Mouse (Mus musculus) heart, postnatal 10 days (tissue): ENCODE data around the gene Rpl38. TPM values are rescaled to one million over a fixed set of nuclear protein-coding genes. Genes with fewer than 3 reads are reported as not detected.

ENCODE experiments used
- DNase-seq, 2 experiments: peaks; one replicate each; pipeline ENCODE4 v3.0.0; 2021
- intact Hi-C: fragments of 180-260 bp; cut with DNase I; formaldehyde crosslinking; loops from one replicate; pipeline ENCODE4 v1.15.1; 2025
- total RNA-seq, 2 experiments: library from RNA; stranded (reverse); gene quantifications; 2 replicates each; pipeline ENCODE4 v1.2.3; 2021

Gene Rpl38
- total RNA-seq, 2 experiments from 2014 or later: 771 to 825 TPM

DNA sequence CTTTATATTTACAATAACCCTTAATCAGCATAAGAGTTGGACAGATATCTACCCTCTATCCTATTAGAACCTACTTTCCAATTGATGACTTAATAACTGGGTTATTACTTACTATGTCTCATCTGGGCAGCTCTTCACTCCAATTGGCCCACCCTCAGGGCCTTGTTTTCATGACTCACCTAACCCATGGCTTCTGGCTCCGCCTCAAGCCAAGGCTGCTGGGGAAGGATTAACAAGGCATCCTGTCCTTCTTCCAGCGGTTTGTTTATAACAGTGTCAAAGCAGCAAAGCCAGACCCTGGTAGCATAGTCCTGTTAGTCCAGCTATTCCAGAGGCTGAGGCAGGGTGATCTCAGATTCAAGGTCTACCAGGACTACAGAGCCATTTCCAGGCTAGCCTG, 26.1 kb downstream of the Rpl38 start:
- intact Hi-C loops: no loop called here
- no peak for DNase-seq

DNA sequence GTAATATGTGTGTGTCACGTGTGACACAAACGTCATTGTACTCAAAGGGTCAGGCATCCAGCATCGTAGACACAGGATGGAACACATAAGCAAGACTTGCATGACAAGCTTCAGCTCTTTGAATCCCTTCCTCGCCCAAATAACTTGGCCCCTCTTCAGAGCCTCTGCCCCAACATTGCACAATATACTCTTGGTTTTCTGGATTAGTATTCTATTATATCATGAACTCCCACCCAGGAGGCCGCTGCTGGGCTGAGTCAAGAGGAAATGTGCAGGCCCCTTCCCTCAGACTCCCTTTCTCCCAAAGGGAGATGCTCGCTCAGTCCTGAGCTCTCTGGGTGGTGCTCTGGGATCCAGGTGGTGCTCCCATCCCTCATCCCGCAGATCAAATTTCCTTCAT, 30.2 kb downstream of the Rpl38 start:
- DNase-seq: peak in 1 of 2 experiments; percentile 29

DNA sequence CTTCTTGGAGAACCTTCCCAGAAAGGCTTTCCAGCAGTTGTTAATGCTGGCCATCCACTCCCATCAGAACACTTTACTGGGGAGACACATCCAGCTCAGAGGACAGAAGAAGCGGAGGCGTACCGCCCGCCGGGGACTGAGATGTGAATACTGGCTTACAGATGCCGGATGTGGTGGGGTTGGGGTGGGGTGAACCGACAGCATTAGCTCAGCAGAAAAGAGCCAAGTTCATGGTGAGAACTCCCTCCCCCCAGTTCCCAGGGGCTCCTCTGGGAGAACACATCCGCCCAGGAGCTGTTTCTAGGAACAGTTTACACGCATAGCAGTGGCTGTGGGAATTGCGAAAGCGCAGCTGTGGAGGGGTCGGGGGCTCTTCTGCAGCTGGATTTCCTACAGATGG, 31.2 kb downstream of the Rpl38 start:
- intact Hi-C loops: loop anchor here (2.0 kb wide), 1 partner anchor 23 kb away; no protein-coding TSS in a partner anchor
- peak; percentile 82 to 87 for DNase-seq

More for the DNA sequence above, 30.2 kb downstream of the Rpl38 start:
- intact Hi-C loops: loop anchor here (2.0 kb wide), 1 partner anchor 22 kb away; no protein-coding TSS in a partner anchor

DNA sequence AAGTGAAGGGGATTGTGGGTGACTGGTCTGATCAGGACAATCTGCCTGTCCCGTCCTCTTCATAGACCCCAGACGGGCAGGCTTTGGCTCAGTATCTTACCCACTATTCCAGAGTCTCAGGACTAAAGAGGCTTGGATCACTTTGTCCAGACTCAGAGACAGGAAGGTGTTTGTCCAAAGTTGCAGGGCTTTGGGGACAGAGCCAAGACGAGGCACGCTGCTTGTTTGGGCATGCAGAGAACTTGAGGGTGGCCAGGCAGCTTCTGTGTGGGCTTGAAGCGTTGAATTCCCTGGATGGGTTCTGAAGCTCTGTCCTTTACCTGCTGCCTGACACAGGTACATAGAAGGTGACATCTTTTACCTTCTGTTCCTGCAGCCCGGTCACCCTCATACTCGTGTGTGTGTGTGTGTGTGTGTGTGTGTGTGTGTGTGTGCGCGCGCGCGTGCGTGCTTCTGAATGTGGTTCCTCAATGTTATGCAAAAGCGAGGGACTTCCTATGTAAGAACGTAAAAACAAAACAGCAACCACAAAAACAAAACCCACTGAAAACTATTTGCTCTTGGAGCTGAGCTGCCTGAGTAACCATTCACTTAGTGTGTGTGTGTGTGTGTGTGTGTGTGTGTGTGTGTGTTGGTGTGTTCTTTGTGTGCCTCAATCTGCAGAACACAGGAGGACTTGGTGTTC, 34.1 kb downstream of the Rpl38 start:
- DNase-seq: no peak
- intact Hi-C loops: no loop called here

DNA sequence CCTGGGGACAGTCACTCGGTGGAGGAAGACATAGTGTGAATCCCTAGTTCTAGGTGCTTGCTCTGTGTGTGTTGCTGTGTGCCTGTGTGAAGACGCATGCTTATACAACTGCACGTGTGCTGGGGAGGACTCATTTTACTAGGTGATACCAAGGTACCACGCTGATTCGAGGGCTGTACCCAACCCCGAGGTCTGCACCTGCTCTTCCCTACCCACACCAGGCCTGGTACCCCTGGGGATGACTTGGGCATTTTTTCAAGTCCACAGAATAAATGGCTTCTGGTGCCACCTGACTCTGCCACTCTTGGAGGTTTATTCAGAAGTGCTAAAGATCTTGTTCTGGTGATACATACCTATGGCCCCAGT, 34.7 kb downstream of the Rpl38 start:
- intact Hi-C loops: no loop called here
- DNase-seq: no peak

DNA sequence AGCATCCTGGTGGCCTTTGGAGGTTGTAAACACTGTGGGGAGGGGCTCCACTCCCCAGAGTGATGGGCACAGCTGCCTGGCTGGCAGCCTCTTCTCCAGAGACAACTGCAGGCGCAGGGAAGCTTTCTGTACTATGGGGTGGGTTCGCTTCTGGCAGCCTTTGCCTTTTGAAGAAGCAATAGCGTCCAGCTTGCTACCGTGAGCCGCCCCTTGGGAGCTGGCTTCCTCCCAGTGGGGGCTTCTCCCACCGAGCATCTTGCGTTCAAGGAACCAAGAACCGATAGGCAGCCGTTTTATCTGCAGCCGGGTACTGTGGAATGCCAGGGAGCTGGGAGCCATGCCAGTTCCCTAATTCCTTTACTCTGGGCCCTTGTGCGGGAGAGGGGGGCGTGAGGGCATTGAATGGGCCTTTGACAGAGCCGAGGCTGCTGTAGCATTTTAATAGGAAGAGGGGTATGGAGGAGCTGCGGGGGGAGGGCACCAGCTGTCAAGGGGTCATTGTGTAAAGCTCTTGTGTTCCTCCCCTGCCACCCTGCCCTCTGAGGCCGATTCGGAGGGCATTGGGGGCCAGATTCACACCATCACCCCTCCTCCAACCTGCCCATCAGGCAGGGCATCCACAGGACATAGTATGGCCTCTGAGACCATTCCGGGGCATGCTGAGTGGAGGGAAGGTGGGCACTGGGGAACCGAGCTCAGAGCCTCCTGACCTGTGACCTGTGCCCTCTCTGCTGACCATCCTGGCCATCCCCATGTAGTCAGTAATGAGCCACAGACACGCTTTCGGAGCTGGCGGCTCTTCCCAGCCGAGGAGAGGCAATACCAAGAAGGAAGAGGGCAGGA, 36.0 kb downstream of the Rpl38 start:
- intact Hi-C loops: no loop called here
- peak in 1 of 2 experiments; percentile 50 for DNase-seq

DNA sequence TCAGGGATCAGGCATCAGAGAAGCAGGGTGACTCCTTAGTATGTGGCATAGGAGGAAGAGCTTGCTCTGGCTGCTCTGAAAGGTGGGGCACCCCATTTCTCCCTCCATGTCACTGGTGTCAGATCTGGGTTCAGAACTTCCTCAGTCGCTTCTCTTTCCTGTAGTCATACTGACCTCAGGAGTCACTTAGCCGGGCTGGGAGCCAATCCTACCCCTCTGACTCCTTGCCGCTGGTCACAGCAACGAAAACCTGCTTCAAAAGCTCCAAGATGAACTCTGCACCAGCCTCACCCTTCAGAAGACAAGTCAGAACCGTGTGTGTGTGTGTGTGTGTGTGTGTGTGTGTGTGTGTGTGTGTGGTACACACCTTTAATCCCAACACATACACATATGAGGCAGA, 38.0 kb downstream of the Rpl38 start:
- DNase-seq: no peak
- intact Hi-C loops: no loop called here

DNA sequence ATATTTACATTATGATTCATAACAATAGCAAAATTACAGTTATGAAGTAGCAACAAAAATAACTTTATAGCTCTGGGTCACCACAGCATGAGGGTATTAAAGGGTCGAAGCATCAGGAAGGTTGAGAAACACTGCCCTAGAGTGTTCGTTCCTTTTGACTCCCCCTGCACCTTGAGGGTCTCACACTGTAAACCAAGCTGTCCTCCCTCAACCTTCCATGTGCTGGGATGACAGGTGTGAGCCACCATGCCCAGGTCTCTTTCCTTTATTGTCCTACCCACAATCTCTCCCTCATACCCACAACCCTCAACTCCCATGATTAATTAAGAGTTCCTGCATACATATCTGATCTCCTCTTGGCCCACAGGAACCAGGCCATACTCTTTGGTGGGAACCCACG, 43.1 kb downstream of the Rpl38 start:
- intact Hi-C loops: no loop called here
- DNase-seq: no peak

DNA sequence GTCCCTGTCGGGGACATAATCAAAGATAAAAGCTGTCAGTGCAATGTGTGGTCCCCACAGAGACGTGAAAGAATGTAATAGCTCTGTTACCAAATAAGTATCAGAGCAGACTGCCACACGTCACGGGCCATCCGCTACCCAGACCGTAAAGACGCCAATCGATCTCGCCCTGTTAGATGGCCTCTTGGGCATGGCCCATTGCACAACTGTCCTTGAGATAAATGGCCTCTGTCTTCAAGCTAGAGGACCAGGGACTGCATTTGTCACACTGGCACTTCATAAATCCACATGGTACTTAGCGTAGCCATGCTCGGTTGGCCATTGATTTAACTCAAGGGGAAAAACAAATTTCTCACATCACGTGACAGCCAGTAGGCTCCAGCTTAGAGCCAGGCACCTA, 43.5 kb downstream of the Rpl38 start:
- intact Hi-C loops: no loop called here
- DNase-seq: no peak

DNA sequence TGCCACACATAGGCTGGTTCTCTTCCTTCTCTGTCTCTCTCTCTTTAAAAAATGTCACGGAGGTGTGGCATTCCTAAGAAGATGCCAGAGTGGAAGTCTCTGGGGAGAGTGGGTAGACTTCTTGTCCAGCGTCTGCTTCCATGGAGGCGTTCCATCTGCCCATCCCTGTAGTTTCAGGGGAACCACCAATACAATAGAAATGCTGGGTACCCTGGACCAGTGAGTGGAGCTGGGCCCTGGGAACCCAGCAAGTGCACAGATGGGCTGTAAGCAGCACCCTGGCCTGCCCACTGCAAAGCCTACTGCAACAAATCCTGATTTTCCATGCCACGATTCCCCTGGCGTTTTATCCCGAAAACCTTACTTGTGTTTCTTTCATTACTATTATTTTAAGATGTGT, 46.2 kb downstream of the Rpl38 start:
- DNase-seq: no peak
- intact Hi-C loops: no loop called here

DNA sequence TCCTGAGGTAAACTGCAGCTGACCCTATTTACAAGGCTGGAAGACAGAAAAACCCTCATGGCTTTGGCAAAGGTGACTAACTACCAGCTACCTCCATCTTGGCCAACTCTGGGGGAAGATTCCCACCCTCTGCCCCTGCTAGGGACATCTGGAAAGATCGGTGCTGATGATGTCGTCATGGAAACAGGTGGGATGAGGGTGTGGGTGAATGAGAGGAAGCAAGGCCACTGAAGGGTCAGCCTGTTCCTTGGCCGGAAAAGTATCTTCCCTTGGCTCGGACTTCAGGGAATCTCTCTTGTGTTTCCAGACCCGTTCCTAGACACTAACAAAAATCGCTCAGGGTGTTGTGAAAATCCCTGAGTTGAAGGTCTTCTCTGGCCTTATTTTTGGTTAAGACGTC, 47.2 kb downstream of the Rpl38 start:
- intact Hi-C loops: no loop called here
- DNase-seq: peak; percentile 42 to 48

DNA sequence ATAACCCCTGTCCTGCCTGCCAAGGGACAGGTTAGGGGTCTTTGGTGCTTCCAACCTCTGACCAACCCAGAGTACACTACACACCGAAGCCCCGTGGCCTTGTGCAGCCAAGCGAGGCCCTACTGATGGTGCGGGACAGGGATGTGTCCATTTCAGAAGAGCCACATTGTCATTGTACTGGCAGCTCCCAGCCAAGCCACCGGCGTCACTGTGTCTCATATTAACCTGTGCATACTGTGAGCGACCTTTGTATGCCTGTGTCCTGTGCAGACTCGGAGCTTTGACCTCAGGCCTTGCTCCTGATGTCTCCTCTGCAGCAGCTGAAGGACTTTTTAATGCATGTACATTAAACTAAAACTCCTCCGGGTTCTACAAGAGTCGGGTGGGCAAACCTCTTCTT, 52.2 kb downstream of the Rpl38 start:
- DNase-seq: no peak
- intact Hi-C loops: no loop called here

Other genes starting within 250 kb of the Rpl38 start
- gene Ttyh2, start 6.9 kb downstream of the Rpl38 start, total RNA-seq: 10 to 100 TPM; 25.2 to 26.3 TPM
- under 1 TPM; 0.55 to 0.57 TPM for gene Dnaic2, start 58.9 kb downstream of the Rpl38 start, total RNA-seq
- under 1 TPM; 0.24 to 0.47 TPM for gene Kif19a, start 96.9 kb downstream of the Rpl38 start, total RNA-seq
- under 1 TPM in 1 of 2 experiments, not detected in 1; 0.32 TPM for gene Btbd17, start 127.4 kb downstream of the Rpl38 start, total RNA-seq
- not detected for gene Gpr142, start 130.4 kb downstream of the Rpl38 start, total RNA-seq
- gene Gprc5c, start 182.6 kb downstream of the Rpl38 start, total RNA-seq: 10 to 100 TPM; 12.9 to 18.1 TPM
- gene Cd300a, start 221.5 kb downstream of the Rpl38 start, total RNA-seq: under 1 TPM; 0.96 to 0.99 TPM